Mouse (Mus musculus): ENCODE measurements around the gene Pagr1b. TPM values are rescaled to one million over a fixed set of nuclear protein-coding genes. Genes with fewer than 3 reads are reported as not detected.

Pagr1b gene
- polyA plus RNA-seq, 1 experiment from 2014 or later = not detected

- Histone ChIP-seq H3K27me3 (no peaks in the 10 kb centered on the region), H3K9ac (no peak overlapping the region), H3K27ac (replicated peaks) (no peak overlapping the region), H3K4me1 (replicated peaks) (peaks cover 74% of the 10 kb centered on the region), H3K9me3 (replicated peaks) (no peaks in the 10 kb centered on the region), H3K4me2 (no peak overlapping the region), H3K4me3 (replicated peaks) (no peak overlapping the region), H3K36me3 (replicated peaks) (peaks cover 32% of the 10 kb centered on the region)
- 81% methylated on average over 15 of the region's 15 CpGs for WGBS (ENCODE audit: insufficient replicate concordance)
- no peak for ATAC-seq (ENCODE audit: insufficient read depth)
Measured at GRCm38 (mm10) chr7:127018416-127019305, 2.4 kb upstream of the Pagr1b start.

DNA sequence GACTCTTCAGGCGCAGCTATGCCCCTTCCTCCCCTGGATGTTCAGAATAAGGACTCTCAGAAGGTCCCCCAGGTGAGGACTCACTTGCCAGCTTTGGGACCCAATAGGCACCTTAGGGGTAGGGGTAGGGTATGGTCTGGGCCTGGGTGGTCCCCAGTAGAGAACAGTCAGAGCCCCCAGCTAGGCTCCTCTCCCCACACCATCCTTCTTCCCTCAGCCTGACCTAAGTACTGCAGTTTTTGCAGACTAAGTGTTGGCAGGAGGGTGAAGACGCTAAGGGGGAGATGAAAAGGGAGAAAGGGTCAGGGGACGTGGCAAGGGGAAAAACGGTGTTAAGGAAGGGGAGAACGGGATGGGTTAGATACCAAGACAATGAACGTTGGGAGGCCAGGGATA is 1.7 kb upstream of the Pagr1b start:
- no peaks in the 10 kb centered on the region for H3K27me3 ChIP-seq
- 0 out of 2 replicates have a peak overlapping the region, but pooled peaks have one; percentile 78 for H3K4me3 ChIP-seq (replicated peaks)
- H3K9me3 ChIP-seq (replicated peaks) = no peaks in the 10 kb centered on the region
- peaks cover 74% of the 10 kb centered on the region for H3K4me1 ChIP-seq (replicated peaks)
- WGBS (ENCODE audit: insufficient replicate concordance) = 44% methylated on average over 6 of the region's 6 CpGs
- peak overlapping the region; percentile 60 for H3K27ac ChIP-seq (replicated peaks)
- no peak for ATAC-seq (ENCODE audit: insufficient read depth)
- no peak overlapping the region for H3K9ac ChIP-seq
- peaks cover 24% of the 10 kb centered on the region for H3K36me3 ChIP-seq (replicated peaks)
- no peak overlapping the region for H3K4me2 ChIP-seq

- Histone ChIP-seq H3K4me2 (peak within 1 kb of the TSS; percentile 96), H3K36me3 (replicated peaks) (peaks cover 21% of the 10 kb centered on the region), H3K4me3 (replicated peaks) (peak within 1 kb of the TSS; percentile 78), H3K9ac (peak within 1 kb of the TSS; percentile 89), H3K4me1 (replicated peaks) (peaks cover 69% of the 10 kb centered on the region), H3K27ac (replicated peaks) (peak within 1 kb of the TSS; percentile 95), H3K27me3 (no peaks in the 10 kb centered on the region), H3K9me3 (replicated peaks) (no peaks in the 10 kb centered on the region)
- 4% methylated on average over 39 of the region's 39 CpGs for WGBS (ENCODE audit: insufficient replicate concordance)
- peak; percentile 83 for ATAC-seq (ENCODE audit: insufficient read depth)
Measured at GRCm38 (mm10) chr7:127016971-127017949, 976 bp upstream of the Pagr1b start, which contains the start of gene Pagr1a. Gene Pagr1a, minus strand, starts transcription at chr7:127017352.

DNA sequence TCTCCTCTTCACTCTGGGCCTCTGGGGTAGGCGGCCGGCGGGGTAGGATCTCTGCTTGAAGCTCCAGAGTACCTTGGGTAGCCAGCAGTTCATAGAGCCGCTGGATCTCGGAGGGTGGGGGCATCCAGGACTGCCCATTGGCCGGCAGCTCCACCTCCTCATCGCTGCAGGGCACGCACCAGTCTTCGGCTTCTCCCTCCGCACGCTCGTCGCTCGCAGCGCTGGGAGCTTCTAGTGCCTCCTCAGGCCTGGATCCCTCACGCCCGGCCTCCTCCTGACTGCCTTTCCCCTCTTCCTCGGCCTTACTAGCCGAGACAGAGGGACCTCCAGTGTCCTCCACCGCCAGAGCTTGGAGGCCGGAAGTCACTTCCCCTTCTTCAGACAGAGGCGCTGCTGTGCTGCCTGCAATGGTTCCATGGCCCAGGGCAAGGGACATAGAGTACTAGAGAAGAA is 228 bp upstream of the Pagr1b start:
- Histone ChIP-seq H3K9ac (peak overlapping the region; percentile 89), H3K4me3 (replicated peaks) (peak overlapping the region; percentile 78), H3K4me2 (peak overlapping the region; percentile 96), H3K4me1 (replicated peaks) (peaks cover 66% of the 10 kb centered on the region), H3K9me3 (replicated peaks) (no peaks in the 10 kb centered on the region), H3K36me3 (replicated peaks) (peaks cover 16% of the 10 kb centered on the region), H3K27me3 (no peaks in the 10 kb centered on the region), H3K27ac (replicated peaks) (peak overlapping the region; percentile 95)
- ATAC-seq (ENCODE audit: insufficient read depth) = peak; percentile 66
- 0% methylated on average over 22 of the region's 22 CpGs for WGBS (ENCODE audit: insufficient replicate concordance)

DNA sequence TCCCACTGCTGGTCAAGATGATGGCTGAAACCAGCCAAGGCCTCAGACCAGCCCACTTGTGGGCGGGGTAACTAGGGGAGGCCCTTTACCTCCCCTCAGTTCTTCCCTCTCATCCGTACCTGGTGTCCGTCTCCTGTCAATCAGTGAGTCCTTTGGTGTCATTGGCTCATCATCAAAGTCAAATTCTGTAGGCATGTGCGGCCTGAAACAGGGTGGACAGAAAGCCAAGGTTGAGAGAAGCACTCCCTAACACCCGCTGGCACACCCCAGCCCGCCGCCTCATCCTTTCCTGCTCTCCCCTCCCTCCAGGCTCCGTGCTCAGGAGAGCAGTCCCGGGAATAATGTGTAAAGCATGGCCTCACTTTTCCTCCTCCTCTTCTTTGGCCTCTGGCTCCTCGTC is 203 bp downstream of the Pagr1b start:
- peak overlapping the region; percentile 78 for H3K4me3 ChIP-seq (replicated peaks)
- H3K4me1 ChIP-seq (replicated peaks) = peaks cover 66% of the 10 kb centered on the region
- peaks cover 16% of the 10 kb centered on the region for H3K36me3 ChIP-seq (replicated peaks)
- peak overlapping the region; percentile 96 for H3K4me2 ChIP-seq
- H3K9ac ChIP-seq = peak overlapping the region; percentile 89
- peak overlapping the region; percentile 95 for H3K27ac ChIP-seq (replicated peaks)
- peak; percentile 32 for ATAC-seq (ENCODE audit: insufficient read depth)
- no peaks in the 10 kb centered on the region for H3K27me3 ChIP-seq
- H3K9me3 ChIP-seq (replicated peaks) = no peaks in the 10 kb centered on the region
- 3% methylated on average over 10 of the region's 10 CpGs for WGBS (ENCODE audit: insufficient replicate concordance)

DNA sequence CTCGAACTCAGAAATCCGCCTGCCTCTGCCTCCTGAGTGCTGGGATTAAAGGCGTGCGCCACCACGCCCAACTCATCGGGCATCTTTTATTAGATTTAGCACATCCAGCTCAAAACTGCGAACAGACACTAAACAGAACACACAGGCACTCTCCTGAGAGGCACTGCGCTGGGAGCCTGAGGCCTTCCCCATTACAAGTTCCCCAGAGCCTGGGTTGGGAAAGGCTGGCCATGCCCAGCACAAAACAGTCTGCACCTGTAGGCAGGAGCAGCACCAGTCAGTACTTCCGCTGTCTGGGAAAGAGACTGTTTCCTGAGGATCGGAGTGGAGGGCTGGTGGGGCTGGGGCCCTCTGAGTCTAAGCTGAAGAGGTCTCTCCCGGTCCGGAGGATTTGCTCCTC is 1.3 kb downstream of the Pagr1b start:
- no peak overlapping the region for H3K9ac ChIP-seq
- WGBS (ENCODE audit: insufficient replicate concordance) = 87% methylated on average over 12 of the region's 12 CpGs
- no peaks in the 10 kb centered on the region for H3K9me3 ChIP-seq (replicated peaks)
- peak overlapping the region; percentile 78; the same call in 1 of the 2 replicates for H3K4me3 ChIP-seq (replicated peaks)
- peaks cover 63% of the 10 kb centered on the region for H3K4me1 ChIP-seq (replicated peaks)
- ATAC-seq (ENCODE audit: insufficient read depth) = no peak
- H3K36me3 ChIP-seq (replicated peaks) = peaks cover 16% of the 10 kb centered on the region
- H3K27me3 ChIP-seq = no peaks in the 10 kb centered on the region
- H3K4me2 ChIP-seq = peak overlapping the region; percentile 96
- peak overlapping the region; percentile 95; the same call in 1 of the 2 replicates for H3K27ac ChIP-seq (replicated peaks)

GRCm38 (mm10) chr7:127014320-127014719 is 2.0 kb downstream of the Pagr1b start, which contains the start of gene Mvp:
Gene Mvp, minus strand, starts transcription at chr7:127014621.
- peak within 1 kb of the TSS; percentile 78 for H3K4me3 ChIP-seq (replicated peaks)
- H3K36me3 ChIP-seq (replicated peaks) = peaks cover 16% of the 10 kb centered on the region
- peak within 1 kb of the TSS; percentile 52 for H3K9ac ChIP-seq
- H3K27me3 ChIP-seq = no peaks in the 10 kb centered on the region
- H3K4me1 ChIP-seq (replicated peaks) = peaks cover 68% of the 10 kb centered on the region
- no peak for ATAC-seq (ENCODE audit: insufficient read depth)
- H3K9me3 ChIP-seq (replicated peaks) = no peaks in the 10 kb centered on the region
- peak within 1 kb of the TSS; percentile 96 for H3K4me2 ChIP-seq
- H3K27ac ChIP-seq (replicated peaks) = peak within 1 kb of the TSS; percentile 95
- WGBS (ENCODE audit: insufficient replicate concordance) = 20% methylated on average over 11 of the region's 11 CpGs

DNA sequence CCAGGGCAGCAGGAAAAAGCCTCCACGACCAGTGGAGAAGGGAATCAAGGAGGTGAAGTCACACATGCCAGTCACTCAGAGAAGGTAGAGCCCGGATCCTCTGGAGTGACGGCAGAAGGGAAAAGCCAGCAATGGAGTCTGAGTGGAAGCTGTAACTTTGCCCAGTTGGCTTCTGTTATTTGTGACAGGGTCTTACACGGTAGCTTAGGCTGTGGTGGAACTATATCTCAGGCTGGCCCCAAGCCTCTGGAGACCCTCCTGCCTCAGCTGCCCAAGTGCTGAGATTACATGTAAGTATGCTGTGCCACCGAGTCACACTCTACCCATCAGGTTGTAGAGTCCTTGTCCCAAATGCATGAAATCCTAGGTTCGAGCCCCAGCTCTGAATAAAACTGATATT is 2.9 kb downstream of the Pagr1b start:
- Histone ChIP-seq H3K4me2 (peak overlapping the region; percentile 96), H3K9ac (no peak overlapping the region), H3K4me1 (replicated peaks) (peaks cover 74% of the 10 kb centered on the region), H3K36me3 (replicated peaks) (peaks cover 16% of the 10 kb centered on the region), H3K4me3 (replicated peaks) (peak overlapping the region; percentile 64), H3K27me3 (no peaks in the 10 kb centered on the region), H3K27ac (replicated peaks) (no peak overlapping the region; the same call in 1 of the 2 replicates), H3K9me3 (replicated peaks) (no peaks in the 10 kb centered on the region)
- 76% methylated on average over 6 of the region's 6 CpGs for WGBS (ENCODE audit: insufficient replicate concordance)
- no peak for ATAC-seq (ENCODE audit: insufficient read depth)

- Histone ChIP-seq H3K27me3 (no peaks in the 10 kb centered on the region), H3K4me1 (replicated peaks) (peaks cover 74% of the 10 kb centered on the region), H3K9ac (no peak overlapping the region), H3K27ac (replicated peaks) (no peak overlapping the region; the same call in 1 of the 2 replicates), H3K9me3 (replicated peaks) (no peaks in the 10 kb centered on the region), H3K4me3 (replicated peaks) (no peak overlapping the region), H3K36me3 (replicated peaks) (peaks cover 16% of the 10 kb centered on the region), H3K4me2 (0 out of 2 replicates have a peak overlapping the region, but pooled peaks have one; percentile 96)
- 87% methylated on average over 10 of the region's 10 CpGs for WGBS (ENCODE audit: insufficient replicate concordance)
- ATAC-seq (ENCODE audit: insufficient read depth) = no peak
Measured at GRCm38 (mm10) chr7:127012845-127013244, 3.4 kb downstream of the Pagr1b start.

DNA sequence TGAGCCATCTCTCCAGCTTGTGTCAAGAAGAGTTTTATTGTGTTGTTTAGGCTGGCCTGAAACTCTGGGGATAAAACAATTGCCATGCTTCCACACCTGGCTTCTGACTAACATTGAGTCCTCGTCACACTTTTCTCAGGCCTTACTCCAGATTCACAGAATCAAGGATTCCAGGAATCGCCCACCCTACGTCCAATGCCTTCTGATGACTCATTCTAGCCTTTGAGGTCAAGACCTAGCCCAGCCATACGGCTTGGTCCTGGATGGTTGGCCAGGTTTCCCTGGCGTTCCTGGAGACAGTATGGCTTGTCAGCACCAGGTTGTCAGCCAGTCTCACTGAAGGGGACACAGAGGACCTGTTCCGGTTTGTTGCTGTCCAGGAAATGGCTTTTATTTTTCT is 3.9 kb downstream of the Pagr1b start:
- no peak for ATAC-seq (ENCODE audit: insufficient read depth)
- peaks cover 74% of the 10 kb centered on the region for H3K4me1 ChIP-seq (replicated peaks)
- no peak overlapping the region for H3K9ac ChIP-seq
- WGBS (ENCODE audit: insufficient replicate concordance) = 67% methylated on average over 6 of the region's 6 CpGs
- no peaks in the 10 kb centered on the region for H3K27me3 ChIP-seq
- 0 out of 2 replicates have a peak overlapping the region, but pooled peaks have one; percentile 34 for H3K27ac ChIP-seq (replicated peaks)
- H3K4me2 ChIP-seq = no peak overlapping the region
- H3K4me3 ChIP-seq (replicated peaks) = no peak overlapping the region
- no peaks in the 10 kb centered on the region for H3K9me3 ChIP-seq (replicated peaks)
- H3K36me3 ChIP-seq (replicated peaks) = peaks cover 16% of the 10 kb centered on the region
